Mouse (Mus musculus): Measurements from ENCODE around the gene Clstn3.

- TF ChIP-seq CTCF (IDR thresholded peaks at IDR 0.05; ENCODE audit: low read depth) = no peak
- no peak for TF ChIP-seq EP300 (optimal IDR thresholded peaks at IDR 0.05)
These were observed 38.0 kb downstream of the Clstn3 start for GRCm38 (mm10) chr6:124426604-124427003.

Measured in stomach, postnatal 0 days (tissue).